Mouse (Mus musculus): Measurements from ENCODE around the gene Gpr68. TPM values are rescaled to one million over a fixed set of nuclear protein-coding genes. Genes with fewer than 3 reads are reported as not detected.

The Gpr68 gene
- polyA plus RNA-seq (2011; ENCODE audit: insufficient read length, low read depth, missing spikeins) = not detected in 2 replicates

- Histone ChIP-seq H3K4me3 (ENCODE audit: insufficient read depth, low read length) (peak within 1 kb of the TSS; percentile 5; the same call in 1 of the 2 replicates), H3K4me1 (ENCODE audit: control insufficient read depth, insufficient read depth, low read length) (no peaks in the 10 kb centered on the region), H3K27ac (ENCODE audit: insufficient read depth, low read length) (no peak within 1 kb of the TSS)
- TF ChIP-seq POLR2A (IDR thresholded peaks at IDR 0.05; ENCODE audit: low read depth, low read length) (no peak), CTCF (IDR thresholded peaks at IDR 0.05; ENCODE audit: borderline replicate concordance, insufficient read depth, low read length) (no peak)
These were observed at the start of gene Gpr68 for GRCm38 (mm10) chr12:100907598-100908297. Gene Gpr68 (minus strand): TSS chr12:100908198.

- Histone ChIP-seq H3K4me1 (ENCODE audit: control insufficient read depth, insufficient read depth, low read length) (no peaks in the 10 kb centered on the region), H3K27ac (ENCODE audit: insufficient read depth, low read length) (no peak overlapping the region), H3K4me3 (ENCODE audit: insufficient read depth, low read length) (no peak overlapping the region)
- TF ChIP-seq POLR2A (IDR thresholded peaks at IDR 0.05; ENCODE audit: low read depth, low read length) = no peak
- no peak for TF ChIP-seq CTCF (IDR thresholded peaks at IDR 0.05; ENCODE audit: borderline replicate concordance, insufficient read depth, low read length)
These were observed 49.3 kb upstream of the Gpr68 start for GRCm38 (mm10) chr12:100957257-100957656.

GRCm38 (mm10) chr12:100956825-100957224 is 48.8 kb upstream of the Gpr68 start:
- Histone ChIP-seq H3K27ac (ENCODE audit: insufficient read depth, low read length) (no peak overlapping the region), H3K4me3 (ENCODE audit: insufficient read depth, low read length) (no peak overlapping the region), H3K4me1 (ENCODE audit: control insufficient read depth, insufficient read depth, low read length) (no peaks in the 10 kb centered on the region)
- TF ChIP-seq POLR2A (IDR thresholded peaks at IDR 0.05; ENCODE audit: low read depth, low read length) (no peak), CTCF (IDR thresholded peaks at IDR 0.05; ENCODE audit: borderline replicate concordance, insufficient read depth, low read length) (no peak)

DNA sequence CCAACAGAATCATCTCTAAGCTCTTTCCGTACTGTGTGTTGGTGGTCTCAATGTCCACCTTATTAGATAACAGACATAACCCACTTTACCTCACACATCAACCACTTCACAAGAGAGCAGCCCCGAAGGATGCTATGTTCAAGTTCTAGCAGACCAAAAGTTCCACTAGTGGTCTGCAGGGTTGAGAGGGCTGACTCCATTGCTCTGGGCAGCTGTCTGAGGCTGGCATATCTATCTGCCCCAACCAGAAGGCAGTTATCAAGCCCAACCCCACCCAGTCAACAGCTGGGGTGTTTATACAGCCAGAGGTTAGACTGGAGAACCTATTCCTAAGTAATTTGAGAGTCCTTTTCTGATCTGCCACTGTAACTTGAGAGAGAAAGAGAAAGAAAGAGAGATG is 48.0 kb upstream of the Gpr68 start:
- Histone ChIP-seq H3K4me3 (ENCODE audit: insufficient read depth, low read length) (no peak overlapping the region), H3K4me1 (ENCODE audit: control insufficient read depth, insufficient read depth, low read length) (no peaks in the 10 kb centered on the region), H3K27ac (ENCODE audit: insufficient read depth, low read length) (no peak overlapping the region)
- TF ChIP-seq POLR2A (IDR thresholded peaks at IDR 0.05; ENCODE audit: low read depth, low read length) (no peak), CTCF (IDR thresholded peaks at IDR 0.05; ENCODE audit: borderline replicate concordance, insufficient read depth, low read length) (no peak)

GRCm38 (mm10) chr12:100953926-100954325 is 45.9 kb upstream of the Gpr68 start:
- Histone ChIP-seq H3K4me1 (ENCODE audit: control insufficient read depth, insufficient read depth, low read length) (no peaks in the 10 kb centered on the region), H3K27ac (ENCODE audit: insufficient read depth, low read length) (no peak overlapping the region), H3K4me3 (ENCODE audit: insufficient read depth, low read length) (no peak overlapping the region)
- TF ChIP-seq CTCF (IDR thresholded peaks at IDR 0.05; ENCODE audit: borderline replicate concordance, insufficient read depth, low read length) (no peak), POLR2A (IDR thresholded peaks at IDR 0.05; ENCODE audit: low read depth, low read length) (no peak)

- Histone ChIP-seq H3K4me3 (ENCODE audit: insufficient read depth, low read length) (no peak overlapping the region), H3K27ac (ENCODE audit: insufficient read depth, low read length) (no peak overlapping the region), H3K4me1 (ENCODE audit: control insufficient read depth, insufficient read depth, low read length) (no peaks in the 10 kb centered on the region)
- TF ChIP-seq POLR2A (IDR thresholded peaks at IDR 0.05; ENCODE audit: low read depth, low read length) (no peak), CTCF (IDR thresholded peaks at IDR 0.05; ENCODE audit: borderline replicate concordance, insufficient read depth, low read length) (peak; percentile 62)
These were observed 44.4 kb upstream of the Gpr68 start for GRCm38 (mm10) chr12:100952193-100952931.

GRCm38 (mm10) chr12:100949146-100949545 is 41.1 kb upstream of the Gpr68 start:
- TF ChIP-seq CTCF (IDR thresholded peaks at IDR 0.05; ENCODE audit: borderline replicate concordance, insufficient read depth, low read length) (no peak), POLR2A (IDR thresholded peaks at IDR 0.05; ENCODE audit: low read depth, low read length) (no peak)
- Histone ChIP-seq H3K4me3 (ENCODE audit: insufficient read depth, low read length) (no peak overlapping the region), H3K4me1 (ENCODE audit: control insufficient read depth, insufficient read depth, low read length) (no peaks in the 10 kb centered on the region)

GRCm38 (mm10) chr12:100948021-100948420 is 40.0 kb upstream of the Gpr68 start:
- TF ChIP-seq CTCF (IDR thresholded peaks at IDR 0.05; ENCODE audit: borderline replicate concordance, insufficient read depth, low read length) = no peak
- TF ChIP-seq POLR2A (IDR thresholded peaks at IDR 0.05; ENCODE audit: low read depth, low read length) = no peak
- Histone ChIP-seq H3K27ac (ENCODE audit: insufficient read depth, low read length) (no peak overlapping the region), H3K4me1 (ENCODE audit: control insufficient read depth, insufficient read depth, low read length) (no peaks in the 10 kb centered on the region), H3K4me3 (ENCODE audit: insufficient read depth, low read length) (no peak overlapping the region)

More at GRCm38 (mm10) chr12:100949146-100949545, 41.1 kb upstream of the Gpr68 start:
- no peak overlapping the region for H3K27ac ChIP-seq (ENCODE audit: insufficient read depth, low read length)

- TF ChIP-seq CTCF (IDR thresholded peaks at IDR 0.05; ENCODE audit: borderline replicate concordance, insufficient read depth, low read length) = no peak
- TF ChIP-seq POLR2A (IDR thresholded peaks at IDR 0.05; ENCODE audit: low read depth, low read length) = no peak
- Histone ChIP-seq H3K27ac (ENCODE audit: insufficient read depth, low read length) (no peak overlapping the region), H3K4me1 (ENCODE audit: control insufficient read depth, insufficient read depth, low read length) (no peaks in the 10 kb centered on the region), H3K4me3 (ENCODE audit: insufficient read depth, low read length) (no peak overlapping the region)
These were observed 38.0 kb upstream of the Gpr68 start for GRCm38 (mm10) chr12:100945948-100946347.

GRCm38 (mm10) chr12:100945501-100945900 is 37.5 kb upstream of the Gpr68 start:
- H3K4me3 ChIP-seq (ENCODE audit: insufficient read depth, low read length) = no peak overlapping the region
- no peak overlapping the region for H3K27ac ChIP-seq (ENCODE audit: insufficient read depth, low read length)
- H3K4me1 ChIP-seq (ENCODE audit: control insufficient read depth, insufficient read depth, low read length) = no peaks in the 10 kb centered on the region
- TF ChIP-seq CTCF (IDR thresholded peaks at IDR 0.05; ENCODE audit: borderline replicate concordance, insufficient read depth, low read length) = no peak
- no peak for TF ChIP-seq POLR2A (IDR thresholded peaks at IDR 0.05; ENCODE audit: low read depth, low read length)
